Mouse (Mus musculus): ENCODE data around the gene Chrm4. TPM values are rescaled to one million over a fixed set of nuclear protein-coding genes. Genes with fewer than 3 reads are reported as not detected.

Chrm4 gene
- polyA plus RNA-seq, 1 experiment from 2014 or later: 0.83 TPM

DNA sequence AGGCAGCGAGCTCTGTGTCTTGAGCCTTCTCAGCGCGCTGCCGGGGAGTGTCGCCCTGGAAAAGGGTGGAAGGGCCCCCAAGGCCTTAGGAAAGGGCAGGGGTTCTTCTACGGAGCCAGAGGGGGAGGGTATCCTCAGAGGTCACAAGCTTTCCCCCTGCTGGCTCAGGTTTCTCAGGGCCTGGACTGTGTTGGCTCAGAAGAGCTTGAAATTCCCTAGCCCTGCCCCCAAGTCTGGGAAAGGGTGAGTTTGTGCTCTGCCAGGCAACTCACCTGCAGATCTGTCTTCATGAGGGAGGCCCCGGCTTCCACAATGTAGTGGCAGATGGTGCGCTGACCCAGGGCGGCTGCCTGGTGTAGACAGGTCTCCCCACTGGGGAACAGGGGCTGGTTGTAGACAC is 6.4 kb downstream of the Chrm4 start:
- Histone ChIP-seq H3K27ac (peak overlapping the region; percentile 22; the same call in 1 of the 2 replicates), H3K9me3 (replicated peaks) (no peaks in the 10 kb centered on the region), H3K4me2 (no peak overlapping the region), H3K4me1 (peaks cover 48% of the 10 kb centered on the region), H3K36me3 (ENCODE audit: poor library complexity, severe bottlenecking) (peaks cover 54% of the 10 kb centered on the region), H3K4me3 (no peak overlapping the region), H3K27me3 (no peaks in the 10 kb centered on the region), H3K9ac (no peak overlapping the region)
- ATAC-seq: no peak
- WGBS: 29% methylated on average over 9 of the region's 9 CpGs

DNA sequence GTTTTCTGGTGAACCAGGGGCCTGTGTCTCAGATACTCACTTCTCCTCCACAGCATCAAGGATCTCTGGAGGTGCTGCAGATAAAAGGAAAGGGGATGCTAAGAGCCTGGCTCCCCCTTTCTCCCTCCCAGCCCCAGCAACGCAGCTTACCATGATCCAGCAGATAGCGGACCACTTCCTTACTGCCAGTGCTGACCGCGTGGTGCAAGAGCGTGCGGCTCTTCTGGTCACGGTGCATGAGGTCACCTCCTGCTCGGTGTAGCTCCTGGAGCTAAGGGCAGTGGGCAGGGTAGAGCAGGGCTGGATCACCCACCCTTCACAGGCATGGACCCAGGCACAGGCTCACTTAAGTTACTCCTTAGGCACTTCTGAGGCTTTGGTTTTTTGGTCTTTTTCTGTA is 7.0 kb downstream of the Chrm4 start:
- Histone ChIP-seq H3K4me3 (no peak overlapping the region), H3K4me1 (peaks cover 48% of the 10 kb centered on the region), H3K4me2 (no peak overlapping the region), H3K9ac (no peak overlapping the region), H3K36me3 (ENCODE audit: poor library complexity, severe bottlenecking) (peaks cover 54% of the 10 kb centered on the region), H3K9me3 (replicated peaks) (no peaks in the 10 kb centered on the region), H3K27ac (0 out of 2 replicates have a peak overlapping the region, but pooled peaks have one; percentile 22), H3K27me3 (no peaks in the 10 kb centered on the region)
- no peak for ATAC-seq
- 69% methylated on average over 8 of the region's 8 CpGs for WGBS

DNA sequence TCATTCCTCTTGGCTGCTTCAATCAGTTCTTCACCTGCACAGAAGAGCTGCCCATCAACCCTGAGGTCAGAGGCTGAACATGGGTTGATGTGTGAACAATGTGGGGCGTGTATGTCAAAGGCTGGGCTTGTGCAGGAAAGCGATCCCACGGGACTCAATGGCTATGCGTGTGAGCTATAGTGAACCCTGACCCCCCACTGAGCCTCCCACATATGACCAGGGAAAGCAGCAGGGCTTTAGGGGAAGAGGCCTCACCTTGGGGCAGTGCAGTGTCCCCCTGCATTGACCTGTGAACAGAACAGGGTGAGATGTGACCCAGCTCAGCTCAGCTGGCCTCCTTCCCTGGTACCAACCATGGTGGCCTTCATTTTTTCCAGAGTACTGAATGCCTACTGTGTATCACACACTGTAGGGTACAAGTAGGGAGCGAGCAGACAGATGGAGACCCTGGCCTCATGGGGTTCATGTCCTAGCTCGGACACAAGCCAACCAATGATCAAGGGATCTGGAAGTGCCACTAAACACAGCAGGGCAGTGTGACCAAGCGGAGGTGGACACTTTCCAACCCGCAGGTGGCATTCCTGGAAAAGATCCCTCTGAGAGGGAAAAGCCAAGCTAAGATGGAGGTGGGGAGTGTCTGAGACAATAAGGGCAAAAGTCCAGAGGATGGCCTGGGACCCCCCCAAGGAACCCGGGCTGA is 7.9 kb downstream of the Chrm4 start:
- no peak overlapping the region for H3K27ac ChIP-seq
- peaks cover 41% of the 10 kb centered on the region for H3K4me1 ChIP-seq
- 91% methylated on average over 9 of the region's 9 CpGs for WGBS
- ATAC-seq: no peak
- H3K36me3 ChIP-seq (ENCODE audit: poor library complexity, severe bottlenecking): peaks cover 62% of the 10 kb centered on the region
- no peaks in the 10 kb centered on the region for H3K27me3 ChIP-seq
- no peak overlapping the region for H3K9ac ChIP-seq
- H3K4me2 ChIP-seq: no peak overlapping the region
- H3K9me3 ChIP-seq (replicated peaks): no peaks in the 10 kb centered on the region
- no peak overlapping the region for H3K4me3 ChIP-seq

DNA sequence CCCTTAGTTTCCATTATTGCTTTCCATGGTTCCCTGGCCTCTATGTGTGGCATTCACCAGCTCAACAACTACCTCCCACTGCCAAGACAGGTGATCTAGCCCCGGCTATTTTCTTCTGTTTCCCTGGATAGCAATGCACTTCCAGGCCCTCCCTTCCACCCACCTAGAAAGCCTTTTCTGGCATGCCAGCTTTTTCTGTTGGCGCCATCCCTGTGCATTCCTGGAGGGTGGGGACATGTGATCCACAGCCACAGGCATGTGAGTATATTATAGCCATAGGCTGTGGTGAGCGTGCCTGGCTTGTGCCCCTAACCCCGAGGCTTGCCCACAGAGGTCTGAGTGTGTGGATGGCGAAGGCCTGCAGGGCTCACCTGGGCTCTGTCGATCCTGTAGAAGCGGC is 9.1 kb downstream of the Chrm4 start:
- Histone ChIP-seq H3K4me2 (no peak overlapping the region), H3K9me3 (replicated peaks) (no peaks in the 10 kb centered on the region), H3K4me3 (no peak overlapping the region), H3K27me3 (no peaks in the 10 kb centered on the region), H3K36me3 (ENCODE audit: poor library complexity, severe bottlenecking) (peaks cover 70% of the 10 kb centered on the region), H3K27ac (no peak overlapping the region; the same call in 1 of the 2 replicates), H3K4me1 (peaks cover 29% of the 10 kb centered on the region), H3K9ac (no peak overlapping the region)
- no peak for ATAC-seq
- WGBS: 93% methylated on average over 7 of the region's 7 CpGs

DNA sequence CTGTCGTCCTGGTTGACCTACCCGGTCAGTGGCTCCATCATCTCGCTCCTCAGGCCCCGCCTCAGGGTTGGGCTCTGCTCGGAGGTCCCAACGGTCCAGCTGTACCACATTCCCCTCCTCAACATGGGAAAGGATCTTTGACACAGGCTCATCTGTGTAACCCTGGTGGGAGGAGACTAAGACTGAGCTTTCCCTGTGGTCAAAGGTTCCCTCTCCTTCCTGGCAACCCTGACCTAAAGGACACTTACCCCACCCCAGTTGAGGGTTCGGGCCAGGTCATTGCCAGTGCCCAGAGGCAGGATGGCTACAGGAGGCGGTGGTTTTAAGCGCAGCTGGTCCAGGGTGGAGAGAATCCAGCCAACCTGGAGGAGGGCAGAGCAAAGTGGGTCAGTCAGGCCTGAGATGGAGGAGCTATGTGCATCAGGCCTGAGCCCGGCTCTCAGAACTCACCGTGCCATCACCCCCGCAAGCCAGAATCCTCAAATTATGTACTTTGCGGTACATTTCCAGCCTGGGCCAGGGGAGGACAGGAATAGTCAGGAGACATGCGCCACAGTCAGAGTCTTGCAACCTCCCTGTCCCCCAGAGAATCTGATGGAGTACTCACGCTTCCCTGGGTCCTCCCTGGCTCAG is 12.4 kb downstream of the Chrm4 start:
- no peak for ATAC-seq
- 82% methylated on average over 15 of the region's 15 CpGs for WGBS
- no peak overlapping the region for H3K4me2 ChIP-seq
- peaks cover 4% of the 10 kb centered on the region for H3K4me1 ChIP-seq
- H3K9ac ChIP-seq: no peak overlapping the region
- H3K9me3 ChIP-seq (replicated peaks): no peaks in the 10 kb centered on the region
- no peak overlapping the region for H3K27ac ChIP-seq
- H3K27me3 ChIP-seq: no peaks in the 10 kb centered on the region
- H3K36me3 ChIP-seq (ENCODE audit: poor library complexity, severe bottlenecking): peaks cover 71% of the 10 kb centered on the region
- no peak overlapping the region for H3K4me3 ChIP-seq

DNA sequence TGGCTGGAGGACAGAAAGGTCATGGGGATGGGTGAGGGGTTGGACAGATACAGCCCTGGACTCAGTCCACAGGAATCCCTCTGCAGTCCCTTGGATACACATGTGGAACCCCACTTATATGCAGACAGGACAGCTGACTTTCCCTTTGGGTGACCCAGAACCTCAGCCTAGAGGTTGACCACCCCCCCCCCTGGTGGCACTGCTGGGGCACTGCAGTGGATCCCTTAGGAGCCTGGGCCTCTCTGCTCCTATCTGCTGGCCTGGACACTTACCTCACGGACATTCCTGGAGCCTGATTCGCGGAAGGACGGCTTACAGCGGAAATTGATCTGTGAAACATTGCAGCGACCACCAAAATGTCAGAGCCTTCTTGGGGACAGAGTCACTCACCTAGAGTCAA is 15.3 kb downstream of the Chrm4 start:
- ATAC-seq: no peak
- no peak overlapping the region for H3K4me2 ChIP-seq
- no peaks in the 10 kb centered on the region for H3K27me3 ChIP-seq
- peaks cover 43% of the 10 kb centered on the region for H3K36me3 ChIP-seq (ENCODE audit: poor library complexity, severe bottlenecking)
- no peak overlapping the region for H3K27ac ChIP-seq
- H3K9ac ChIP-seq: no peak overlapping the region
- H3K4me1 ChIP-seq: peaks cover 28% of the 10 kb centered on the region
- H3K4me3 ChIP-seq: no peak overlapping the region
- no peaks in the 10 kb centered on the region for H3K9me3 ChIP-seq (replicated peaks)
- WGBS: 75% methylated on average over 6 of the region's 6 CpGs

DNA sequence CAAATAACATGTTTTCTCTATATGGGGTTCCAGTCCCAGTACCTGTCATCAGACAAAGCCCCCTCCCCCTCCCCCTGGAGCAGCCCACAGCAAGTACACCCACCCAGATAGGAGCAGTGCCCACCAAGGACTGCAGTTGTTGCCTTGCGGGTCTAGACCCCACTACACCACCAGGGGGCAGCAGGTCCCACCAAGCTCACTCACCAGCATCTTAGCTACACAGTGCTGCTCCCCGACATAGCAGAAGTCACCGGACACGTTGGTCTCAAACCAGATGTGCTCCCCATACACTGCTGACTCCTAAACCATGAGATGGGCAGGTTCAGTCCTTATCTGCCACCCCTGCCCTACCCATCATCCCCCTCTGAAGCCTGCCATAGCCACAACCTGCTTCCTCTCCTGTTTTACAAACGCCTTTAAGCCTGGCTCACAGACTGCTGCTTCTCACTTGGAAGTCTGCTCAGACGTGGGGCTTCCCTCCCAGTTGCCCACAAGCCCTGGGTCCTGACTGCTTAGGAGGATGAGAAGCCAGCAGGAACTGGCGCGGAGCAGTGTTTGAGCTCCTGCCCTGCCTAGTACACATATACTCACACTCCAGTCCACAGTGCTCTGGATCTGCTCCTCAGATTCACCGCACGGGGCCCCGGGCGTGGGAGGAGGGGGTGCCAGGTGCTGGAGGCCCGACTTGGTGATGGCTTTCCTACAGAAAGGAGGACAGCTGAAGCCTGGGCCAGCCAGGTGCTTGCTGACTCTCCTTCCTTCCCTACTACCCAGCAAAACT is 17.3 kb downstream of the Chrm4 start:
- no peak overlapping the region for H3K4me3 ChIP-seq
- H3K27me3 ChIP-seq: no peaks in the 10 kb centered on the region
- WGBS: 48% methylated on average over 13 of the region's 13 CpGs
- peaks cover 48% of the 10 kb centered on the region for H3K4me1 ChIP-seq
- no peak overlapping the region for H3K9ac ChIP-seq
- no peak overlapping the region for H3K4me2 ChIP-seq
- ATAC-seq: peak; percentile 77
- peaks cover 23% of the 10 kb centered on the region; the same call in 1 of the 2 replicates for H3K36me3 ChIP-seq (ENCODE audit: poor library complexity, severe bottlenecking)
- H3K9me3 ChIP-seq (replicated peaks): no peaks in the 10 kb centered on the region
- no peak overlapping the region for H3K27ac ChIP-seq

DNA sequence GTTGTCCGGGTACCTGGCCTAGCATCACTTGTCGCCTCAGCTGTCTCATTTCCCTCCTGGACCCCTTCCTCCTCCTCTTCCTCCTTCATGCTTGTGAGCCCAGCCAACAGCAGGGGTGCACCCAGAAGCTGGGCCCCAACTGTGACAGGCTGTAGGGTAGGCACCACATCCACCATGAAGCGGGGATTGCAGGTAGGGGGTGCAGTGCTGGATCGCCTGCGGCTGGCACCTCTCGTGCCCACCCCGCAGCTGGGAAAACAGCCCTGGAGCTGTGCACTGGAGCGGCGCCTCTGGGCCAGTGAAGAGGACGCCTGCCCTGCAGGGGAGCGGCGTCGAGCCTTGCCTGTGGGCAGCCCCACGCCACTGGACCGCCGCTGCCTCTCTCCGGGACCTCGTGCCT is 18.4 kb downstream of the Chrm4 start, which contains the start of gene Gm9821:
Gm9821 (plus strand) TSS at position 221 of the 400 bp plus-strand sequence.
- H3K4me2 ChIP-seq: no peak within 1 kb of the TSS
- peaks cover 59% of the 10 kb centered on the region for H3K4me1 ChIP-seq
- H3K27me3 ChIP-seq: no peaks in the 10 kb centered on the region
- H3K36me3 ChIP-seq (ENCODE audit: poor library complexity, severe bottlenecking): peaks cover 12% of the 10 kb centered on the region; the same call in 1 of the 2 replicates
- ATAC-seq: no peak
- 87% methylated on average over 18 of the region's 18 CpGs for WGBS
- H3K9ac ChIP-seq: 0 out of 2 replicates have a peak within 1 kb of the TSS, but pooled peaks have one; percentile 27
- H3K4me3 ChIP-seq: no peak within 1 kb of the TSS
- H3K9me3 ChIP-seq (replicated peaks): no peaks in the 10 kb centered on the region
- no peak within 1 kb of the TSS; the same call in 1 of the 2 replicates for H3K27ac ChIP-seq

DNA sequence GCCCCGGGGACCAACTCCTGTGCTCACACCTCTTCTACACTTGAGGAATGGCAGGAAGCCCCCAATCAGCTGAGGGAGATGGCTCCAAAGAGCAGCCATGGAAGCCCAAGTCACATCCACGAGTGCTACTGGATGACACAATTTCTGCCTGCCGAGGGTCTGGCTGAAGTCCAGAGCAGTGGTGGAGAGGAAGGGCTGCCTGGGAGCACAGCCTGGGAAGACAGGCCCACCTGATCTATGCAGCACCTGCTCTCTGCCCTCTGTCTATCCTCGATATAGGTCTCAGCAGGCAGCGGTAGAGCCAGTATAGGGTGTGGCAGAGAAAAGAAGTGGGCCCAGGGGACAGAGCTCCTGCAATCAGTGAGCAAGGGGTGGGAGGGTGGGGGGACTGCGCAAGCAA is 19.8 kb downstream of the Chrm4 start:
- no peak for ATAC-seq
- Histone ChIP-seq H3K27ac (peak overlapping the region; percentile 61; the same call in 1 of the 2 replicates), H3K9me3 (replicated peaks) (no peaks in the 10 kb centered on the region), H3K27me3 (no peaks in the 10 kb centered on the region), H3K9ac (0 out of 2 replicates have a peak overlapping the region, but pooled peaks have one; percentile 27), H3K4me1 (peaks cover 63% of the 10 kb centered on the region), H3K36me3 (ENCODE audit: poor library complexity, severe bottlenecking) (0 out of 2 replicates have a peak, but pooled peaks cover 7% of the 10 kb centered on the region), H3K4me3 (no peak overlapping the region), H3K4me2 (no peak overlapping the region)
- WGBS: 71% methylated on average over 6 of the region's 6 CpGs

DNA sequence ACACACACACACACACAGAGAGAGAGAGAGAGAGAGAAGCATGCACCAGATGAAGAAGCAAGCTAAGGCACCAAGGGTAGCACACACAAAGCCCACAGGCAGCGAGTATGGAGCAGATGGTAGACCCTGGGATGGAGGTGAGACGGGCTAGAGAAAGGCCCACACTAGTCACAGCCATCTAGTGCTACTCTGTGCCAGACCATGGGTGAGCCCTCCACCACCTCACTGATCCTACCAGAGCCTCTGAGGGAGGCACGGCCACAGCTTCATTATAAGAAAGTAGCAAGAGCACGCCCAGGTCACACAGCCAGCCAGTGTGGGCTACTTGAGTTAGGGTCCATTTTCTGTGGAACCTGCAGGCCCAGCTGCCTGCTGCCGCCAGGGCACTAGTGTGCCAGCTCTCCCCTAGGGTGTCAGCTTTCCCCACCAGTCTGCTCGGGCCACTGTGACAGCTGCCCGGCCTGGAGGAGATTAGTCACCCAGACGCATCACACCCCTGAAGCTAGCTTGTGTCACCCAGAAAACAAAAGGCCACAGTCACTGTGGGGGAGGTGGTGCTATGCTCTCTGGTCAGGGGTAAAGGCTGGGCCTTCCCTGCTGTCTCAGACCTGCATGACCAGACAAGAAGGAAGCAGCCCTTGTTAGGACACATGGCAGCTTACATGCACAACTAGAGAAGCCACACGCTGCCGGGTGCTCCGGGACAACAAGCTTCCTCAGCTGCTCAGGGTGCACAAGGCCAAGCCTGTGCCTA is 20.5 kb downstream of the Chrm4 start:
- no peaks in the 10 kb centered on the region for H3K36me3 ChIP-seq (ENCODE audit: poor library complexity, severe bottlenecking)
- 56% methylated on average over 11 of the region's 11 CpGs for WGBS
- peak overlapping the region; percentile 10; the same call in 1 of the 2 replicates for H3K4me2 ChIP-seq
- H3K9ac ChIP-seq: 0 out of 2 replicates have a peak overlapping the region, but pooled peaks have one; percentile 26
- no peaks in the 10 kb centered on the region for H3K27me3 ChIP-seq
- H3K9me3 ChIP-seq (replicated peaks): no peaks in the 10 kb centered on the region
- no peak overlapping the region for H3K4me3 ChIP-seq
- ATAC-seq: no peak
- peak overlapping the region; percentile 61 for H3K27ac ChIP-seq
- peaks cover 63% of the 10 kb centered on the region for H3K4me1 ChIP-seq

DNA sequence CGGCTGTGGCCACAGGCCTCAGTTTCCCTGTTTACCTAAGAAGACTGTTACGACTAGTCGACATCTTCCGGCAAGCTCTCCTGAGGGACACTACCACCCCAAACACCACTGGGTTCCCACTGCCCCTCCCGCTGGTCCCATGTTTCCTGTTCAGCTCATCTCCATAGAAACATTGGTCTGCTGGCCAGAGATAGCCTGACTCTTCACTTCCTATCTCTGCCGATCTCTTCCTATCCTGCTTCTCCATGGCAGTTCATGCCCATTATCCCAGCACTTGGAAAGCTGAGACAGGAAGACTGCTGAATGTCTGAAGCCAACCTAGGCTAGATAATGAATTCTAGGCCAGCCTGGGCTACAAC is 21.1 kb downstream of the Chrm4 start:
- Histone ChIP-seq H3K27me3 (no peaks in the 10 kb centered on the region), H3K27ac (peak overlapping the region; percentile 61; the same call in 1 of the 2 replicates), H3K4me1 (peaks cover 63% of the 10 kb centered on the region), H3K9me3 (replicated peaks) (no peaks in the 10 kb centered on the region), H3K4me2 (no peak overlapping the region), H3K9ac (no peak overlapping the region), H3K36me3 (ENCODE audit: poor library complexity, severe bottlenecking) (no peaks in the 10 kb centered on the region), H3K4me3 (no peak overlapping the region)
- WGBS: 90% methylated on average over 6 of the region's 6 CpGs
- ATAC-seq: no peak

Data from forebrain, embryonic 13.5 days (tissue).